Mouse (Mus musculus) liver, embryonic 16.5 days (tissue): ENCODE data around the gene Cdk7. TPM values are rescaled to one million over a fixed set of nuclear protein-coding genes. Genes with fewer than 3 reads are reported as not detected.

Experiments
- ATAC-seq: fragments of 200-750 bp; cut with Nextera tagmentation; 2 replicates; pipeline ENCODE4 v1.8.0; 2017; ENCODE audit warnings: low read depth, mild to moderate bottlenecking, moderate number of reproducible peaks, moderate library complexity
- H3K27ac ChIP-seq: fragments of 300-500 bp; sonication (generic); 2 replicates; pipeline ENCODE4 v1.5.1; 2014; ENCODE audit warnings: mild to moderate bottlenecking, low read length
- H3K27me3 ChIP-seq: fragments of 300-500 bp; sonication (generic); 2 replicates; pipeline ENCODE4 v1.6.1; 2014; ENCODE audit warnings: low read depth, low read length, mixed read lengths; ENCODE audit not compliant: control insufficient read depth, insufficient read depth
- H3K36me3 ChIP-seq: fragments of 300-500 bp; sonication (generic); 2 replicates; pipeline ENCODE4 v1.6.1; 2014; ENCODE audit warnings: mild to moderate bottlenecking; ENCODE audit not compliant: control insufficient read depth, insufficient read depth
- H3K4me1 ChIP-seq: fragments of 300-500 bp; sonication (generic); 2 replicates; pipeline ENCODE4 v1.6.1; 2014; ENCODE audit warnings: low read depth, low read length, mixed read lengths; ENCODE audit not compliant: control insufficient read depth
- H3K4me2 ChIP-seq: fragments of 300-500 bp; sonication (generic); 2 replicates; pipeline ENCODE4 v1.6.1; 2014; ENCODE audit warnings: low read depth, low read length, mixed read lengths
- H3K4me3 ChIP-seq: fragments of 300-500 bp; sonication (generic); 2 replicates; pipeline ENCODE4 v1.5.1; 2014; ENCODE audit warnings: low read depth, mild to moderate bottlenecking, low read length
- H3K9ac ChIP-seq: fragments of 300-500 bp; sonication (generic); 2 replicates; pipeline ENCODE4 v1.6.1; 2014; ENCODE audit warnings: low read depth, low read length
- H3K9me3 ChIP-seq: fragments of 300-500 bp; sonication (generic); replicated peaks from 2 replicates; pipeline ENCODE4 v1.6.1; 2016; ENCODE audit warnings: low read length; ENCODE audit not compliant: control insufficient read depth
- WGBS: fragments of 180-500 bp; shearing (Covaris S2); extraction: QIAGEN DNeasy Blood & Tissue Kit; methylation state at CpG from one replicate; pipeline ENCODE4 v1.1.7; 2014; ENCODE audit not compliant: insufficient replicate concordance; 5-methylcytosine and 5-hydroxymethylcytosine counted together
- polyA plus RNA-seq: library from polyadenylated mRNA; unstranded; fragments of >200 nt; fragmentation: Nextera tagmentation; extraction: Ambion mirVana; gene quantifications from 2 replicates; pipeline ENCODE4 v1.2.1, GENCODE M21; 2015

Gene Cdk7
- polyA plus RNA-seq, 1 experiment from 2014 or later: 28.7 TPM

- peak overlapping the region; percentile 25; the same call in 1 of the 2 replicates for H3K27ac ChIP-seq
- ATAC-seq: peak; percentile 63
- H3K4me1 ChIP-seq: peaks cover 43% of the 10 kb centered on the region
- H3K9ac ChIP-seq: peak overlapping the region; percentile 5; the same call in 1 of the 2 replicates
- 51% methylated on average over 8 of the region's 8 CpGs for WGBS
- no peak overlapping the region for H3K4me3 ChIP-seq
- no peaks in the 10 kb centered on the region for H3K36me3 ChIP-seq
- H3K4me2 ChIP-seq: peak overlapping the region; percentile 17
- H3K9me3 ChIP-seq: no peaks in the 10 kb centered on the region
- H3K27me3 ChIP-seq: no peaks in the 10 kb centered on the region
These were observed 21.8 kb upstream of the Cdk7 start for GRCm38 (mm10) chr13:100752529-100752928.

- no peak overlapping the region for H3K9ac ChIP-seq
These were observed 20.7 kb upstream of the Cdk7 start for GRCm38 (mm10) chr13:100751402-100751801.

GRCm38 (mm10) chr13:100750799-100751198, 20.1 kb upstream of the Cdk7 start:
- WGBS: 14% methylated on average over 5 of the region's 5 CpGs
- Histone ChIP-seq H3K4me3 (no peak overlapping the region), H3K9ac (no peak overlapping the region), H3K36me3 (no peaks in the 10 kb centered on the region), H3K4me1 (peaks cover 43% of the 10 kb centered on the region), H3K27me3 (no peaks in the 10 kb centered on the region), H3K27ac (peak overlapping the region; percentile 52), H3K9me3 (no peaks in the 10 kb centered on the region), H3K4me2 (no peak overlapping the region)
- no peak for ATAC-seq

More at GRCm38 (mm10) chr13:100751402-100751801, 20.7 kb upstream of the Cdk7 start:
- H3K4me2 ChIP-seq: 0 out of 2 replicates have a peak overlapping the region, but pooled peaks have one; percentile 2
- H3K4me3 ChIP-seq: no peak overlapping the region
- peak overlapping the region; percentile 52 for H3K27ac ChIP-seq
- H3K36me3 ChIP-seq: no peaks in the 10 kb centered on the region
- ATAC-seq: peak; percentile 37; the same call in 1 of the 2 replicates
- peaks cover 43% of the 10 kb centered on the region for H3K4me1 ChIP-seq
- H3K27me3 ChIP-seq: no peaks in the 10 kb centered on the region
- no peaks in the 10 kb centered on the region for H3K9me3 ChIP-seq
- WGBS: 32% methylated on average over 3 of the region's 3 CpGs

- Histone ChIP-seq H3K4me1 (peaks cover 47% of the 10 kb centered on the region), H3K9ac (no peak overlapping the region), H3K27ac (no peak overlapping the region; the same call in 1 of the 2 replicates), H3K4me3 (no peak overlapping the region), H3K27me3 (no peaks in the 10 kb centered on the region), H3K4me2 (no peak overlapping the region), H3K36me3 (no peaks in the 10 kb centered on the region), H3K9me3 (no peaks in the 10 kb centered on the region)
- no peak for ATAC-seq
- 56% methylated on average over 8 of the region's 8 CpGs for WGBS
These were observed 17.9 kb upstream of the Cdk7 start for GRCm38 (mm10) chr13:100748638-100749037.

- H3K27ac ChIP-seq: no peak overlapping the region
- H3K4me1 ChIP-seq: peaks cover 45% of the 10 kb centered on the region
- ATAC-seq: no peak
- H3K27me3 ChIP-seq: no peaks in the 10 kb centered on the region
- WGBS: 81% methylated on average over 3 of the region's 3 CpGs
- H3K36me3 ChIP-seq: no peaks in the 10 kb centered on the region
- no peak overlapping the region for H3K4me2 ChIP-seq
- H3K9ac ChIP-seq: no peak overlapping the region
- H3K4me3 ChIP-seq: no peak overlapping the region
- no peaks in the 10 kb centered on the region for H3K9me3 ChIP-seq
These were observed 15.4 kb upstream of the Cdk7 start for GRCm38 (mm10) chr13:100746090-100746489.

GRCm38 (mm10) chr13:100744036-100744744, 13.5 kb upstream of the Cdk7 start, which contains the start of gene Mrps36:
TSS of gene Mrps36 (minus strand) at chr13:100744659.
- Histone ChIP-seq H3K9ac (peak within 1 kb of the TSS; percentile 83), H3K27me3 (no peaks in the 10 kb centered on the region), H3K4me1 (peaks cover 32% of the 10 kb centered on the region), H3K36me3 (no peaks in the 10 kb centered on the region), H3K9me3 (no peaks in the 10 kb centered on the region), H3K4me3 (peak within 1 kb of the TSS; percentile 84), H3K4me2 (peak within 1 kb of the TSS; percentile 69), H3K27ac (peak within 1 kb of the TSS; percentile 91)
- peak; percentile 93 for ATAC-seq
- WGBS: under 1% methylated on average over 52 of the region's 52 CpGs

GRCm38 (mm10) chr13:100743346-100744035, 12.8 kb upstream of the Cdk7 start:
- ATAC-seq: peak; percentile 30
- Histone ChIP-seq H3K27ac (peak overlapping the region; percentile 91), H3K36me3 (no peaks in the 10 kb centered on the region), H3K27me3 (no peaks in the 10 kb centered on the region), H3K4me1 (peaks cover 28% of the 10 kb centered on the region), H3K4me2 (peak overlapping the region; percentile 69), H3K9me3 (no peaks in the 10 kb centered on the region), H3K9ac (peak overlapping the region; percentile 83), H3K4me3 (peak overlapping the region; percentile 84)
- 55% methylated on average over 11 of the region's 11 CpGs for WGBS

- H3K9me3 ChIP-seq: no peaks in the 10 kb centered on the region
- no peaks in the 10 kb centered on the region for H3K36me3 ChIP-seq
- ATAC-seq: no peak
- peak overlapping the region; percentile 39; the same call in 1 of the 2 replicates for H3K27ac ChIP-seq
- H3K4me1 ChIP-seq: peaks cover 25% of the 10 kb centered on the region
- 0 out of 2 replicates have a peak overlapping the region, but pooled peaks have one; percentile 22 for H3K9ac ChIP-seq
- peak overlapping the region; percentile 22; the same call in 1 of the 2 replicates for H3K4me3 ChIP-seq
- WGBS: 72% methylated on average over 5 of the region's 5 CpGs
- H3K27me3 ChIP-seq: no peaks in the 10 kb centered on the region
- H3K4me2 ChIP-seq: peak overlapping the region; percentile 69
These were observed 12.1 kb upstream of the Cdk7 start for GRCm38 (mm10) chr13:100742831-100743230.

- no peaks in the 10 kb centered on the region for H3K9me3 ChIP-seq
- no peak overlapping the region for H3K4me3 ChIP-seq
- H3K36me3 ChIP-seq: peaks cover 11% of the 10 kb centered on the region
- no peak overlapping the region for H3K27ac ChIP-seq
- H3K4me1 ChIP-seq: peaks cover 18% of the 10 kb centered on the region
- no peaks in the 10 kb centered on the region for H3K27me3 ChIP-seq
- no peak overlapping the region for H3K9ac ChIP-seq
- no peak overlapping the region for H3K4me2 ChIP-seq
- WGBS: 87% methylated on average over 2 of the region's 2 CpGs
- ATAC-seq: no peak
These were observed 2.0 kb upstream of the Cdk7 start for GRCm38 (mm10) chr13:100732756-100733155.
